Mouse (Mus musculus): ENCODE results near the gene Gm20792. TPM values are rescaled to one million over a fixed set of nuclear protein-coding genes. Genes with fewer than 3 reads are reported as not detected.
"Not testable (repeated sequence)": the region's sequence is repeated elsewhere in the genome, so short reads cannot be mapped to it uniquely, and the experiment has no call there.

The Gm20792 gene
- total RNA-seq (2012; rRNA removed) (not detected in 2 replicates), total RNA-seq (2014; rRNA removed) (not detected in 2 replicates), polyA plus RNA-seq (2012; ENCODE audit: insufficient read length, low read depth) (not detected in 2 replicates)

GRCm38 (mm10) chrY:48311555-48311954 lies at the start of gene Gm20792:
Gene Gm20792 (plus strand): TSS chrY:48311855.
- H3K79me2 ChIP-seq (replicated peaks; ENCODE audit: control insufficient read depth, extremely low read depth, insufficient read depth, poor library complexity, severe bottlenecking); H3K27ac ChIP-seq (ENCODE audit: insufficient read depth, low read depth); H3K4me1 ChIP-seq (ENCODE audit: control insufficient read depth in 1 of 2, insufficient read depth in 2 of 2); H3K4me2 ChIP-seq (ENCODE audit: insufficient read depth, low read depth, poor library complexity, severe bottlenecking); H3K4me3 ChIP-seq (replicated peaks in 1 of 3; ENCODE audit: low read depth in 2 of 3, low read length in 2 of 3, poor library complexity in 1 of 3); H3K27me3 ChIP-seq (replicated peaks); in situ Hi-C loops (cut with MboI; ENCODE audit: low pct_ligation_motif_present, low pct_unique_long_range_greater_than_20kb, low sequenced_read_pairs); H3K36me3 ChIP-seq (replicated peaks in 1 of 2; ENCODE audit: control insufficient read depth in 1 of 2, insufficient read depth in 1 of 2, low read length in 1 of 2); DNase-seq (ENCODE audit: extremely low read depth); dilution Hi-C loops (cut with MboI; ENCODE audit: extremely low pct_ligation_motif_present, extremely low pct_unique_long_range_greater_than_20kb, low sequenced_read_pairs); H3K9me3 ChIP-seq (replicated peaks; ENCODE audit: low read length); H3K9ac ChIP-seq (ENCODE audit: insufficient read depth, low read depth): not testable (repeated sequence)
